Mouse (Mus musculus) gastrocnemius, adult 2 months (tissue): ENCODE measurements around the gene Coil. TPM values are rescaled to one million over a fixed set of nuclear protein-coding genes. Genes with fewer than 3 reads are reported as not detected.

Source experiments
- DNase-seq: peaks from one replicate; pipeline ENCODE4 v3.0.0; 2022
- H3K27ac ChIP-seq: fragments of 200-600 bp; 2 replicates; pipeline ENCODE4 v1.8.1; 2022; ENCODE audit warnings: mild to moderate bottlenecking
- H3K4me3 ChIP-seq: fragments of 200-600 bp; 2 replicates; pipeline ENCODE4 v1.8.1; 2022; ENCODE audit warnings: mild to moderate bottlenecking, moderate library complexity
- CTCF ChIP-seq: fragments of 200-600 bp; IDR thresholded peaks from 2 replicates; pipeline ENCODE4 v1.8.1; 2022; ENCODE audit warnings: antibody characterized with exemption, mild to moderate bottlenecking, moderate library complexity
- intact Hi-C: fragments of 180-260 bp; cut with DNase I; formaldehyde crosslinking; loops from one replicate; pipeline ENCODE4 v1.15.1; 2025
- total RNA-seq, 2 experiments: library from RNA; stranded (reverse); gene quantifications; 2 replicates each; pipeline ENCODE4 v1.2.3; 2021

Gene Coil
- total RNA-seq, 2 experiments from 2014 or later, result 3.8 to 4.6 TPM

- H3K4me3 ChIP-seq, result no peak overlapping the region
- peak; percentile 42 for TF ChIP-seq CTCF
- intact Hi-C loops, result no loop called here
- H3K27ac ChIP-seq, result no peak overlapping the region
- DNase-seq, result no peak
These were observed 50.7 kb downstream of the Coil start for GRCm38 (mm10) chr11:89020681-89021305.

- no peak for DNase-seq
- H3K4me3 ChIP-seq, result no peak overlapping the region
- H3K27ac ChIP-seq, result no peak overlapping the region
- intact Hi-C loops, result no loop called here
- TF ChIP-seq CTCF, result no peak
These were observed 51.6 kb downstream of the Coil start for GRCm38 (mm10) chr11:89021687-89022086.

- Histone ChIP-seq H3K4me3 (no peak overlapping the region), H3K27ac (no peak overlapping the region)
- no peak for TF ChIP-seq CTCF
- intact Hi-C loops, result no loop called here
- no peak for DNase-seq
These were observed 52.2 kb downstream of the Coil start for GRCm38 (mm10) chr11:89022120-89022731.

GRCm38 (mm10) chr11:89023477-89023876 is 53.4 kb downstream of the Coil start:
- no peak for TF ChIP-seq CTCF
- DNase-seq, result no peak
- Histone ChIP-seq H3K4me3 (no peak overlapping the region), H3K27ac (peak overlapping the region; percentile 78)
- intact Hi-C loops, result no loop called here

GRCm38 (mm10) chr11:89024181-89024881 is 54.3 kb downstream of the Coil start:
- peak overlapping the region; percentile 78 for H3K27ac ChIP-seq
- DNase-seq, result peak; percentile 82
- no peak overlapping the region; the same call in 1 of the 2 replicates for H3K4me3 ChIP-seq
- intact Hi-C loops, result no loop called here
- TF ChIP-seq CTCF, result no peak

GRCm38 (mm10) chr11:89025603-89026002 is 55.6 kb downstream of the Coil start:
- H3K27ac ChIP-seq, result peak overlapping the region; percentile 78
- H3K4me3 ChIP-seq, result no peak overlapping the region
- TF ChIP-seq CTCF, result no peak
- no peak for DNase-seq
- intact Hi-C loops, result no loop called here

GRCm38 (mm10) chr11:89026117-89026516 is 56.1 kb downstream of the Coil start:
- no peak for TF ChIP-seq CTCF
- DNase-seq, result no peak
- intact Hi-C loops, result no loop called here
- Histone ChIP-seq H3K27ac (peak overlapping the region; percentile 78), H3K4me3 (no peak overlapping the region)

- intact Hi-C loops, result no loop called here
- DNase-seq, result peak; percentile 30
- no peak for TF ChIP-seq CTCF
- Histone ChIP-seq H3K27ac (peak overlapping the region; percentile 52), H3K4me3 (no peak overlapping the region)
These were observed 57.9 kb downstream of the Coil start for GRCm38 (mm10) chr11:89027955-89028361.

GRCm38 (mm10) chr11:89028871-89029405 is 58.9 kb downstream of the Coil start:
- DNase-seq, result no peak
- TF ChIP-seq CTCF, result no peak
- intact Hi-C loops, result no loop called here
- H3K27ac ChIP-seq, result peak overlapping the region; percentile 52
- H3K4me3 ChIP-seq, result no peak overlapping the region

GRCm38 (mm10) chr11:89030552-89030951 is 60.5 kb downstream of the Coil start:
- DNase-seq, result no peak
- H3K27ac ChIP-seq, result no peak overlapping the region
- no peak overlapping the region for H3K4me3 ChIP-seq
- no peak for TF ChIP-seq CTCF
- intact Hi-C loops, result loop anchor here (10.0 kb wide), 1 partner anchor 126 kb away; no protein-coding TSS in a partner anchor

GRCm38 (mm10) chr11:89031189-89031588 is 61.1 kb downstream of the Coil start:
- intact Hi-C loops, result loop anchor here (10.0 kb wide), 1 partner anchor 126 kb away; no protein-coding TSS in a partner anchor
- TF ChIP-seq CTCF, result no peak
- Histone ChIP-seq H3K27ac (no peak overlapping the region), H3K4me3 (no peak overlapping the region)
- no peak for DNase-seq

- Histone ChIP-seq H3K4me3 (no peak overlapping the region), H3K27ac (no peak overlapping the region)
- DNase-seq, result no peak
- intact Hi-C loops, result loop anchor here (10.0 kb wide), 1 partner anchor 130 kb away; no protein-coding TSS in a partner anchor
- peak; percentile 38 for TF ChIP-seq CTCF
These were observed 64.5 kb downstream of the Coil start for GRCm38 (mm10) chr11:89034592-89034991.

GRCm38 (mm10) chr11:89035552-89035951 is 65.5 kb downstream of the Coil start:
- DNase-seq, result no peak
- Histone ChIP-seq H3K27ac (no peak overlapping the region), H3K4me3 (no peak overlapping the region)
- intact Hi-C loops, result loop anchor here (10.0 kb wide), 1 partner anchor 131 kb away; no protein-coding TSS in a partner anchor
- TF ChIP-seq CTCF, result no peak
